Mouse (Mus musculus) CH12.LX (cell line): ENCODE measurements around the gene Tnfaip8l2.

ENCODE experiments used
- CHD2 ChIP-seq: IDR thresholded peaks from 2 replicates; pipeline ENCODE4 v1.6.1; 2011; ENCODE audit warnings: low read length, improper control_type of control experiment
- CTCF ChIP-seq, 2 experiments: IDR thresholded peaks in 1 of 2; conservative IDR thresholded peaks in 1 of 2; 2 replicates each; pipeline ENCODE4 v1.5.1; 2011 to 2012; ENCODE audit warnings: low read depth in 2 of 2, low read length in 2 of 2, improper control_type of control experiment in 1 of 2, inconsistent platforms in 1 of 2, mild to moderate bottlenecking in 1 of 2, moderate library complexity in 1 of 2
- E2F4 ChIP-seq: IDR thresholded peaks from 2 replicates; pipeline ENCODE4 v1.6.1; 2011; ENCODE audit warnings: low read depth, low read length, improper control_type of control experiment; ENCODE audit not compliant: insufficient replicate concordance
- EP300 ChIP-seq: IDR thresholded peaks from 2 replicates; pipeline ENCODE4 v1.6.1; 2011; ENCODE audit warnings: low read length, improper control_type of control experiment
- JUND ChIP-seq: conservative IDR thresholded peaks from 2 replicates; pipeline ENCODE4 v1.6.1; 2011; ENCODE audit warnings: low read depth, low read length, improper control_type of control experiment
- MAX ChIP-seq: IDR thresholded peaks from 2 replicates; pipeline ENCODE4 v1.6.1; 2011; ENCODE audit warnings: low read length, improper control_type of control experiment
- MEF2A ChIP-seq: IDR thresholded peaks from 2 replicates; pipeline ENCODE4 v1.6.1; 2014; ENCODE audit warnings: low read depth, mild to moderate bottlenecking, inconsistent platforms, low read length, improper control_type of control experiment, borderline replicate concordance
- MXI1 ChIP-seq: IDR thresholded peaks from 2 replicates; pipeline ENCODE4 v1.6.1; 2011; ENCODE audit warnings: mild to moderate bottlenecking, low read depth, low read length, improper control_type of control experiment
- POLR2A ChIP-seq: IDR thresholded peaks from 2 replicates; pipeline ENCODE4 v1.6.1; 2011; ENCODE audit warnings: low read depth, mild to moderate bottlenecking, improper control_type of control experiment, low read length
- SIN3A ChIP-seq: IDR thresholded peaks from 2 replicates; pipeline ENCODE4 v1.6.1; 2012; ENCODE audit warnings: low read length, improper control_type of control experiment, inconsistent platforms
- SMC3 ChIP-seq: IDR thresholded peaks from 2 replicates; pipeline ENCODE4 v1.6.1; 2011; ENCODE audit warnings: low read depth, low read length, improper control_type of control experiment
- TBP ChIP-seq: conservative IDR thresholded peaks from 2 replicates; pipeline ENCODE4 v1.6.1; 2011; ENCODE audit warnings: low read depth, low read length, improper control_type of control experiment
- ZMIZ1 ChIP-seq: IDR thresholded peaks from 2 replicates; pipeline ENCODE4 v1.6.1; 2012; ENCODE audit warnings: low read depth, mild to moderate bottlenecking, inconsistent platforms, low read length, improper control_type of control experiment
- ZNF384 ChIP-seq: IDR thresholded peaks from 2 replicates; pipeline ENCODE4 v1.6.1; 2012; ENCODE audit warnings: low read depth, low read length, improper control_type of control experiment, inconsistent platforms

GRCm38 (mm10) chr3:95177583-95177982 lies 35.4 kb upstream of the Tnfaip8l2 start:
- TF ChIP-seq CTCF (conservative IDR thresholded peaks at IDR 0.05 in 1 of 2, IDR thresholded peaks at IDR 0.05 in 1 of 2; ENCODE audit: low read depth in 2 of 2, low read length in 2 of 2) (no peak), JUND (no peak), CHD2 (no peak), POLR2A (no peak), SMC3 (no peak), EP300 (no peak), MXI1 (no peak), SIN3A (no peak), ZMIZ1 (no peak), ZNF384 (no peak), MEF2A (no peak), E2F4 (no peak), MAX (no peak), TBP (no peak)
